Mouse (Mus musculus) liver, postnatal 0 days (tissue): ENCODE data around the gene Napsa. TPM values are rescaled to one million over a fixed set of nuclear protein-coding genes. Genes with fewer than 3 reads are reported as not detected.
A peak's percentile ranks its signal among the peaks of the same experiment; 100 is the strongest.

Experiments used
- ATAC-seq: fragments of 200-750 bp; cut with Nextera tagmentation; 2 replicates; pipeline ENCODE4 v1.8.0; 2017; ENCODE audit warnings: mild to moderate bottlenecking, moderate library complexity
- DNase-seq: peaks from one replicate; pipeline ENCODE4 v3.0.0-alpha.2; 2016
- H3K27ac ChIP-seq: fragments of 300-500 bp; sonication (generic); 2 replicates; pipeline ENCODE4 v1.5.1; 2014; ENCODE audit warnings: antibody characterized with exemption, moderate library complexity, mild to moderate bottlenecking, low read depth
- H3K27me3 ChIP-seq: fragments of 300-500 bp; sonication (generic); 2 replicates; pipeline ENCODE4 v1.6.1; 2014; ENCODE audit warnings: low read length, control low read depth, mixed read lengths; ENCODE audit not compliant: insufficient read depth
- H3K36me3 ChIP-seq: fragments of 300-500 bp; sonication (generic); replicated peaks from 2 replicates; pipeline ENCODE4 v1.6.1; 2014; ENCODE audit warnings: mild to moderate bottlenecking, control low read depth, low read length, moderate library complexity, mixed read lengths; ENCODE audit not compliant: insufficient read depth
- H3K4me1 ChIP-seq: fragments of 300-500 bp; sonication (generic); 2 replicates; pipeline ENCODE4 v1.6.1; 2014; ENCODE audit warnings: antibody characterized with exemption, mild to moderate bottlenecking, control low read depth; ENCODE audit not compliant: insufficient read depth
- H3K4me2 ChIP-seq: fragments of 300-500 bp; sonication (generic); 2 replicates; pipeline ENCODE4 v1.6.1; 2014; ENCODE audit warnings: low read depth, mild to moderate bottlenecking, low read length, moderate library complexity, mixed read lengths
- H3K4me3 ChIP-seq: fragments of 300-500 bp; sonication (generic); 2 replicates; pipeline ENCODE4 v1.5.1; 2014; ENCODE audit warnings: low read depth, low read length
- H3K9ac ChIP-seq: fragments of 300-500 bp; sonication (generic); replicated peaks from 2 replicates; pipeline ENCODE4 v1.6.1; 2014; ENCODE audit warnings: mild to moderate bottlenecking, moderate library complexity
- H3K9me3 ChIP-seq: fragments of 300-500 bp; sonication (generic); 2 replicates; pipeline ENCODE4 v1.6.1; 2016; ENCODE audit warnings: mild to moderate bottlenecking, control low read depth, low read length, mixed read lengths
- CTCF ChIP-seq: sonication (generic); IDR thresholded peaks from 2 replicates; pipeline ENCODE4 v1.5.1; 2016; ENCODE audit warnings: antibody characterized with exemption, low read depth
- EP300 ChIP-seq: IDR thresholded peaks from 2 replicates; pipeline ENCODE4 v1.6.1; 2016; ENCODE audit warnings: antibody characterized with exemption, low read depth, mild to moderate bottlenecking
- WGBS: fragments of 180-500 bp; shearing (Covaris S2); extraction: QIAGEN DNeasy Blood & Tissue Kit; methylation state at CpG from one replicate; pipeline ENCODE4 v1.1.7; 2014; ENCODE audit not compliant: insufficient replicate concordance; 5-methylcytosine and 5-hydroxymethylcytosine counted together
- polyA plus RNA-seq: library from polyadenylated mRNA; unstranded; fragments of >200 nt; fragmentation: Nextera tagmentation; extraction: Ambion mirVana; gene quantifications from 2 replicates; pipeline ENCODE4 v1.2.1, GENCODE M21; 2015

Napsa gene
- polyA plus RNA-seq, 1 experiment from 2014 or later, result 17.8 TPM

DNA sequence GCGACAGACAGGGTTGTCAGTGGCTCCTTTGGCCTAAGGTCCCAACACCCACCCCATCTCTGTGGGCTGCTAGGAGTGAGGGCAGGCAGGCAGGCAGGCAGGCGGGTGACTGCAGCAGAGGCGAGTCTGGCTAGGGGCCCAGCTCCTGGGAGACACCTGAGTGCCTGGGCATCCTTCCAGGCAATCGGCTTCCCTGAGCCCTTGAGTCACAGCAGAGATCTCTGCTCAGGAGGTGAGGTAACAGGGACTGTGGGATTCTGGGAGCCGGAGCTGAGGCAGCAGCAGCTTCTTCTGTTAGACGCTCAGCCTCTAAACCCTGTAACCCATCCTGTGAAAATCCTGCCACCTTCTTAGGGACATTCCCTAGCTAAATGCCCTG is 35.6 kb upstream of the Napsa start:
- Histone ChIP-seq H3K9ac (no peak overlapping the region), H3K4me1 (no peaks in the 10 kb centered on the region), H3K36me3 (peaks cover 58% of the 10 kb centered on the region), H3K27ac (no peak overlapping the region), H3K27me3 (no peaks in the 10 kb centered on the region), H3K4me3 (no peak overlapping the region), H3K9me3 (no peaks in the 10 kb centered on the region), H3K4me2 (no peak overlapping the region)
- no peak for ATAC-seq
- DNase-seq, result no peak
- TF ChIP-seq CTCF (no peak), EP300 (no peak)
- WGBS, result 85% methylated on average over 6 of the region's 6 CpGs

DNA sequence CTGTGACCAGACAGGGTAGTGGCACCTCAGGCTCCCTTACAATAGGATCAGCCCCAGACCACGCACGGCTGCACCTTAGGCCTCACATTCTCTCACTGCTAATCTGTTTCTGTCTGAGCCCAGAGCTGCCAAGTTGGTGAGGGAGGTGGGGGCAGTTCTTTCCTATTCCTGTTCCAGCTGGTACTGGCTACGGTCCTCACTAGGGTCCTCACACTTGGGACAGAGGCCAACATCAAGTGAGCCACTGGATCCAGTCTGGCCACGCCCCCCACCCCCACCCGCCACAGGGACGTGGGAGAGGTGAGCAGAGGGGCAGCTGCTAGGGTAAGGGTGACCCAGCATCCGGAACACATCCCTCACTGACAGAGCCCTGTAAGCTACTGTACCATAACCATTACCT is 35.2 kb upstream of the Napsa start:
- ATAC-seq (no peak), DNase-seq (no peak)
- Histone ChIP-seq H3K27me3 (no peaks in the 10 kb centered on the region), H3K9me3 (no peaks in the 10 kb centered on the region), H3K36me3 (peaks cover 62% of the 10 kb centered on the region), H3K4me1 (no peaks in the 10 kb centered on the region), H3K27ac (no peak overlapping the region), H3K4me2 (no peak overlapping the region), H3K4me3 (no peak overlapping the region), H3K9ac (no peak overlapping the region)
- WGBS, result 83% methylated on average over 7 of the region's 7 CpGs
- no peak for TF ChIP-seq CTCF
- no peak for TF ChIP-seq EP300

DNA sequence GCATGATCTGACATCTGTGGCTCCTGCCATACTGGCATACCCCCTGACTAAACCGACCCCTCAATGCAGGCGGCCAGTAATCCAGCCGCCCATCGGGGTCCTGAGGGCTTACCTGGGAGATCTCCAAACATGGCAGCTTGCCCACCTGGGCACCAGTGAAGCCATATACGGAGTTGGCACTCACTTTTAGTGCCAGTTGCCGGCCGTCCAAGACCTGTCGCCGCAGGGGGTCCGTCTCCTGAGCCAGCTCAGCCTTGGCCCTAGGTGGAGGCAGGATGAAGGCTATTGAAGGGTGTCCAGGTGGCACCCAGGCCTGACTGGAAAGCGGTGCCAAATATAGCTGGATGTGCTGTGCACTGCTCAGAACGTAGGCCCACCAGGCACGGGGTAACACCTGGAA is 34.7 kb upstream of the Napsa start:
- no peak for TF ChIP-seq CTCF
- TF ChIP-seq EP300, result no peak
- Histone ChIP-seq H3K27ac (no peak overlapping the region), H3K4me3 (no peak overlapping the region), H3K9ac (no peak overlapping the region), H3K36me3 (peaks cover 64% of the 10 kb centered on the region), H3K4me1 (no peaks in the 10 kb centered on the region), H3K9me3 (no peaks in the 10 kb centered on the region), H3K4me2 (no peak overlapping the region), H3K27me3 (no peaks in the 10 kb centered on the region)
- DNase-seq (no peak), ATAC-seq (no peak)
- WGBS, result 86% methylated on average over 13 of the region's 13 CpGs

DNA sequence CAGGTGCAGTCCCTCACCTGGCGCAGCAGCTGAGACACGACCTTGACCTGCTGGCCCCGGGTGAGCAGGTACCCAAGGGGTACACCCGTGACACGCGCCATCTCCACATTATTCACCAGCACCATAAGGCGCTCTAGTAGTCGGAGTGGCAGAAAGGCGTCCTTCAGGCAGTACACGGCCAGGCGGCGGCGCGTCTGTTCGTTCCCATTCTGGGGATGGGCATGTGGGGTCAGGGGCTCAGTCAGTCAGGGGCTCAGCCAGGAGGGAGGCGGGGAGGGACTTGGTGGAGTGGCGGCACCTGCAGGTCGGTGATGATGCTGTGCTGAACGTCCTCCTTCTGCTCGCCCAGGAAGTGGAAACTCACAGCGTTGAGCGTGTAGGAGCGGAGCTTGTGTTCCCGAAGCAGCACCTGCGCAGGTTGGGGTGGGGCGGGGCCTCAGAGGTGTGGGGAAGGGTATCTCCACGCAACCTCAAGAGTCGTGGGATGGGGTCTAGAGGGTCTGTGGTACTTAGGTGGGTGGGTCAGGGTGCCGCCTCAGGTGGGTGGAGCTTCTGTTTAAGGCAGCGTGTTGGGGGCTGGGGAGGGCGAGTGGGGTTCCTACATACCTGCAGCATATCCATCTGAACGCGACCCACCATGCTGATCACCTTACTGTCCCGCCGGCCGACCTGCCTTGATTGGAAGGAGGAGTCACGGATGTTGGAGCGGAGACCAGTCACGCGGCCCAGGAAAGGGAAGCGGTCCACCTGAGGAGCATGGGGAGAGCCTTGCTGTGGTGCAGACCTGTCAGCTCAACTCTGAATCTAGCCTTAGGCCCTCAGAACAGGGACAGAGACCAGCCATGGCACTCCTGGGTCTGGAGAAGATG is 33.2 kb upstream of the Napsa start:
- no peak for TF ChIP-seq EP300
- no peak for TF ChIP-seq CTCF
- DNase-seq (peak; percentile 13), ATAC-seq (no peak)
- H3K27me3 ChIP-seq, result no peaks in the 10 kb centered on the region
- no peak overlapping the region for H3K27ac ChIP-seq
- no peak overlapping the region for H3K4me2 ChIP-seq
- 90% methylated on average over 41 of the region's 41 CpGs for WGBS
- no peaks in the 10 kb centered on the region for H3K9me3 ChIP-seq
- H3K36me3 ChIP-seq, result peaks cover 64% of the 10 kb centered on the region
- H3K4me1 ChIP-seq, result no peaks in the 10 kb centered on the region
- no peak overlapping the region for H3K9ac ChIP-seq
- H3K4me3 ChIP-seq, result no peak overlapping the region

DNA sequence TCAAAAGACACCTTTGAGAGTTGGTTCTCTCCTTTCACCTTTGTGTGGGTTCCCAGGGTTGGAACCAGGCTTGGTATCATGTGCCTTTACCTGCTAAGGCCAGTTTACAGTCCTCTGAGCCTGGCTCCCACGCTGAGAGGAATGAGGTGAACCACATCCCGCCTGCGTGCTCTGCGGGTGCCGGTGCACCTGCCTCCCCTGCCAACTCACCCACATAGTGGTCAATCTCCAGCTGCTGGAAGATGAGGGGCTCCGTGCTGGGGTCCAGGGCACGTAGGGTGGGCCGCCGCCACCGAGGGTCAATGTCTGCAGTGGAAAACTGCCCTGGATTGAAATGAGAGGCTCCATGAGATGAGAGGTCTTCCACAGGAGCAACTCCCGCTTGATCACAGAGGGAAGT is 29.6 kb upstream of the Napsa start:
- Histone ChIP-seq H3K9me3 (no peaks in the 10 kb centered on the region), H3K27ac (no peak overlapping the region), H3K4me3 (no peak overlapping the region), H3K4me1 (peaks cover 6% of the 10 kb centered on the region), H3K27me3 (no peaks in the 10 kb centered on the region), H3K36me3 (peaks cover 41% of the 10 kb centered on the region), H3K9ac (no peak overlapping the region), H3K4me2 (no peak overlapping the region)
- ATAC-seq, result no peak
- TF ChIP-seq CTCF, result no peak
- no peak for TF ChIP-seq EP300
- no peak for DNase-seq
- 89% methylated on average over 11 of the region's 11 CpGs for WGBS

DNA sequence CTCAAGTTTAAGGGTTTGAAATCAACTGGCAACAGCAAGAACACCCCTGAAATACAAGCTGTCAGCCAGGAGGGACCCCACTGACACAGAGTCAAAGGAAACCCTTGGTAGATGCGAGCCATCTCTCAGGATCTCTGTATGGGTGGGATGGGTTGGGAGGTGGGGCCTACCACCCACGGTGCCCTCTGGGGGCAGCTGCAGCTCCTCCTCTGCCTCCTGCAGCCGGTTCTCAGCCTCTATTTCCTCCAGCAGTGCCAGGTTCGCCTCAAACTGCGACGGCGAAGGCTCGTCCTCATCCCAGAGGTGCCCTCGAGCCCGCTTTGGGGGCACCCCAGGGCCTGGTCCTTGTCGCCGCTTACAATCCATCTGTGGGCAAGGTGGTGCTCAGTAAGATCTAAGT is 29.1 kb upstream of the Napsa start:
- 81% methylated on average over 12 of the region's 12 CpGs for WGBS
- peaks cover 10% of the 10 kb centered on the region for H3K4me1 ChIP-seq
- no peak overlapping the region for H3K27ac ChIP-seq
- DNase-seq (no peak), ATAC-seq (no peak)
- H3K27me3 ChIP-seq, result no peaks in the 10 kb centered on the region
- TF ChIP-seq CTCF (no peak), EP300 (no peak)
- no peak overlapping the region for H3K9ac ChIP-seq
- no peak overlapping the region for H3K4me3 ChIP-seq
- H3K36me3 ChIP-seq, result peaks cover 36% of the 10 kb centered on the region
- no peaks in the 10 kb centered on the region for H3K9me3 ChIP-seq
- H3K4me2 ChIP-seq, result no peak overlapping the region

DNA sequence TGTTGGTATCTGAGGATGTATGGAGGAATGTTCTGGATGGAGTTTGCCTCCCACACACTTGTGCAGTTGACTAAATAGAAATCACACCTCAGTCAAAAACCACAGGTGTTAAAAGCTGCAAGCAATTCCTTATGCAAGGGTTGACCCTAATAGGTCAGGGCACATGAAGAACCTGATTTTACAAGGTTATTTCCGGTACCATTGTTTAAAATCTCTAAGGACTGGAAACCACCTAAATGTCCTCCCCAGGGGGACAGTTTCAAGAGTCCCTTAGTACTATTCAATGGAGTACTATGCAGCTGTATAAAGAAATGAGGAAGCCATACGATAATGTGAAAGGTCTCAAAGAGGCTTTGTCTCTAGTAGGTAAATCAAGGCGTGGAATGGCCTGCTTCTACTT is 25.9 kb upstream of the Napsa start:
- H3K27me3 ChIP-seq, result no peaks in the 10 kb centered on the region
- no peaks in the 10 kb centered on the region for H3K9me3 ChIP-seq
- WGBS, result 91% methylated on average over 3 of the region's 3 CpGs
- H3K27ac ChIP-seq, result no peak overlapping the region
- H3K4me3 ChIP-seq, result no peak overlapping the region
- ATAC-seq (no peak), DNase-seq (no peak)
- no peak for TF ChIP-seq CTCF
- TF ChIP-seq EP300, result no peak
- no peak overlapping the region for H3K4me2 ChIP-seq
- peaks cover 29% of the 10 kb centered on the region for H3K36me3 ChIP-seq
- H3K4me1 ChIP-seq, result peaks cover 10% of the 10 kb centered on the region
- H3K9ac ChIP-seq, result no peak overlapping the region
